ENCODE assay signal across 8 mouse cellular contexts in genomic region chr3:30508296-30508929, GRCm38 (mm10). TPM values are rescaled to one million over a fixed set of nuclear protein-coding genes. Genes with fewer than 3 reads are reported as not detected.
DNase-seq lines count a peak whose midpoint lies in the region; ATAC-seq and TF ChIP-seq lines count a peak whose summit lies in the region.

No protein-coding gene starts in this region.

- DNase-seq in 3T3-L1 (ENCODE audit: low read depth, low spot score) (peak; percentile 49), Patski (ENCODE audit: low read depth, low spot score) (no peak)
- DNase-seq in embryonic facial prominence, embryonic 11.5 days (ENCODE audit: low spot score) = peak; percentile 85
- DNase-seq in lung, postnatal 10 days = peak; percentile 86
- peak; percentile 12 to 35 for DNase-seq in spleen, postnatal 14 days (ENCODE audit: low spot score in 2 of 2)
- DNase-seq in layer of hippocampus, adult 8-10 months (ENCODE audit: low spot score in 2 of 2) = no peak

- in situ Hi-C loops in Patski (cut with MboI; ENCODE audit: low pct_unique_long_range_greater_than_20kb) = no loop called here

- POLR2A ChIA-PET in Patski (lab: Charles Lee) = interaction anchor here (0.7 kb wide), 1 partner anchor 11 kb away, joined by 3 read pairs; no protein-coding TSS in a partner anchor

- H3K27ac ChIP-seq in embryonic facial prominence, embryonic 11.5 days (replicated peaks; ENCODE audit: low read depth, low read length) = peak overlapping the region; percentile 94
- H3K27ac ChIP-seq in heart, embryonic 12.5 days (ENCODE audit: poor library complexity, severe bottlenecking) = peak overlapping the region; percentile 96
- H3K27ac ChIP-seq in kidney, embryonic 14.5 days (ENCODE audit: low read depth, low read length) = peak overlapping the region; percentile 94

- H3K9ac ChIP-seq in embryonic facial prominence, embryonic 11.5 days (replicated peaks; ENCODE audit: low read length) = peak overlapping the region; percentile 76
- H3K9ac ChIP-seq in heart, embryonic 12.5 days = peak overlapping the region; percentile 86
- peak overlapping the region; percentile 84 for H3K9ac ChIP-seq in kidney, embryonic 14.5 days (ENCODE audit: low read depth, low read length)

- peak overlapping the region; percentile 82 for H3K4me2 ChIP-seq in embryonic facial prominence, embryonic 11.5 days (ENCODE audit: low read depth, low read length)
- peak overlapping the region; percentile 97 for H3K4me2 ChIP-seq in heart, embryonic 12.5 days
- H3K4me2 ChIP-seq in kidney, embryonic 14.5 days (replicated peaks; ENCODE audit: low read depth, low read length) = peak overlapping the region; percentile 90

- no peak for TF ChIP-seq CTCF in Patski (IDR thresholded peaks at IDR 0.05)

- CTCF ChIA-PET in Patski (lab: Charles Lee) = interaction anchor here (1.0 to 1.8 kb wide), 4 partner anchors 13 to 505 kb away, joined by 3 to 4 read pairs (median 4); no protein-coding TSS in a partner anchor

- peak overlapping the region; percentile 67 for H3K4me3 ChIP-seq in embryonic facial prominence, embryonic 11.5 days (ENCODE audit: low read depth, low read length)
- H3K4me3 ChIP-seq in heart, embryonic 12.5 days = peak overlapping the region; percentile 81
- H3K4me3 ChIP-seq in kidney, embryonic 14.5 days (ENCODE audit: low read length) = peak overlapping the region; percentile 67

- peaks cover 86% of the 10 kb centered on the region for H3K27me3 ChIP-seq in Patski
- H3K27me3 ChIP-seq in embryonic facial prominence, embryonic 11.5 days (ENCODE audit: control insufficient read depth, insufficient read depth, low read length) = peaks cover 10% of the 10 kb centered on the region
- peaks cover 26% of the 10 kb centered on the region for H3K27me3 ChIP-seq in heart, embryonic 12.5 days (replicated peaks)
- peaks cover 25% of the 10 kb centered on the region for H3K27me3 ChIP-seq in kidney, embryonic 14.5 days (ENCODE audit: control insufficient read depth, insufficient read depth, low read length)

- 0 out of 2 replicates have a peak, but pooled peaks cover 2% of the 10 kb centered on the region for H3K4me1 ChIP-seq in embryonic facial prominence, embryonic 11.5 days (ENCODE audit: control insufficient read depth, insufficient read depth, low read length)
- H3K4me1 ChIP-seq in heart, embryonic 12.5 days (replicated peaks) = peaks cover 37% of the 10 kb centered on the region
- H3K4me1 ChIP-seq in kidney, embryonic 14.5 days (ENCODE audit: control insufficient read depth, insufficient read depth, low read length) = peaks cover 37% of the 10 kb centered on the region

- H3K36me3 ChIP-seq in embryonic facial prominence, embryonic 11.5 days (replicated peaks; ENCODE audit: control insufficient read depth, insufficient read depth, low read depth, low read length) = no peaks in the 10 kb centered on the region
- H3K36me3 ChIP-seq in heart, embryonic 12.5 days = no peaks in the 10 kb centered on the region
- no peaks in the 10 kb centered on the region for H3K36me3 ChIP-seq in kidney, embryonic 14.5 days (ENCODE audit: control insufficient read depth, insufficient read depth, low read length)

- no peaks in the 10 kb centered on the region for H3K9me3 ChIP-seq in embryonic facial prominence, embryonic 11.5 days (replicated peaks; ENCODE audit: control insufficient read depth, low read length)
- H3K9me3 ChIP-seq in heart, embryonic 12.5 days (replicated peaks) = no peaks in the 10 kb centered on the region
- H3K9me3 ChIP-seq in kidney, embryonic 14.5 days (ENCODE audit: control insufficient read depth, low read length) = no peaks in the 10 kb centered on the region

- WGBS in embryonic facial prominence, embryonic 11.5 days = 0% methylated on average over 36 of the region's 73 CpGs
- WGBS in heart, embryonic 12.5 days = under 1% methylated on average over 52 of the region's 73 CpGs
- WGBS in kidney, embryonic 14.5 days = under 1% methylated on average over 38 of the region's 73 CpGs

- peak; percentile 74 for ATAC-seq in Patski
- ATAC-seq in embryonic facial prominence, embryonic 11.5 days (replicated peaks; ENCODE audit: insufficient number of reproducible peaks, low FRiP score, low TSS enrichment, low read depth) = peak; percentile 81
- peak; percentile 80 for ATAC-seq in heart, embryonic 12.5 days (ENCODE audit: insufficient number of reproducible peaks, low FRiP score)
- peak; percentile 81 for ATAC-seq in kidney, embryonic 14.5 days (ENCODE audit: low FRiP score, low TSS enrichment)

RNA-seq across cellular contexts. Expression of gene Mecom, which starts 39.4 kb away (rescaled TPM):
- 18.4 TPM for polyA plus RNA-seq in Patski (2021)
- polyA plus RNA-seq in embryonic facial prominence, embryonic 11.5 days (2014; fragmentation: Nextera tagmentation; extraction: Ambion mirVana) = 46.3 and 48.4 TPM in 2 replicates
- polyA plus RNA-seq in heart, embryonic 12.5 days (2016; fragmentation: Nextera tagmentation; extraction: Ambion mirVana) = 38.7 and 43.8 TPM in 2 replicates
- polyA plus RNA-seq in kidney, embryonic 14.5 days (2014; fragmentation: Nextera tagmentation; extraction: Ambion mirVana) = 50.8 and 89.3 TPM in 2 replicates
- total RNA-seq in layer of hippocampus, adult 8-10 months (2022) = 1 to 10 TPM; 2.2 to 5.5 (median 4.5) TPM

Comparison
In these comparisons a context has a peak if more than half of its experiments do, and no peak if none do; other contexts are left out.
1. DNase-seq: peak in 3T3-L1 (single experiment), embryonic facial prominence, embryonic 11.5 days (single experiment), lung, postnatal 10 days (single experiment) and spleen, postnatal 14 days (2 of 2); none in Patski (single experiment) and layer of hippocampus, adult 8-10 months (0 of 2).
2. Peak in every context shown above with its lines, with median percentiles within 50 percentile points of each other: ATAC-seq, H3K27ac ChIP-seq, H3K4me2 ChIP-seq, H3K4me3 ChIP-seq and H3K9ac ChIP-seq.